Mouse (Mus musculus) left cerebral cortex, adult 8-10 months (tissue): ENCODE measurements at regions not wholly inside any gene's neighbourhood (a gene's known extent, or its start where the extent isn't known, plus 50 kb on each side); places are given as distances from the start of the nearest gene placed in this dataset.
A peak's percentile ranks its signal among the peaks of the same experiment; 100 is the strongest.

Experiments used
- DNase-seq, 2 experiments: peaks; one replicate each; pipeline ENCODE4 v3.0.0; 2022; ENCODE audit warnings: low spot score in 2 of 2

- no peak for DNase-seq
Observed at GRCm38 (mm10) chr16:86544121-86544520, 642.5 kb upstream of the Adamts5 start.

DNA sequence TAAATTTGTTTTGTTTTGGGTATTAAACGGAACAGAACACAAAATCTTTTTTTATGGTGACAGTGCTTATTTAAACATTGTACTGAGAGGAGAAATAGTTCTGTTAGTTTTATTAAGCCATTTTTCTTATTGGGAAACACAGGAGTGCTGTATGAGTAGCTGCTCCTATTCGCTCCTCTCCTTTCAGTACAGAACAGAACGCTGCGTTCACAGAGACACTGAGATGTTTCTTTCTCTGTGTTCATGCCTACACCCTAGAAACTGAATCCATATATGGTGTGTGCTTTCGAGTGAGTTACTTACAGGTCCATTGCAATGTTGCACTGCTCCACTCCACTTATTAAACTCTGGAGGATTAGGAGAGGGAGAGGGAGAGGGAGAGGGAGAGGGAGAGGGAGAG lies 634.9 kb upstream of the Adamts5 start:
- DNase-seq, result no peak

DNA sequence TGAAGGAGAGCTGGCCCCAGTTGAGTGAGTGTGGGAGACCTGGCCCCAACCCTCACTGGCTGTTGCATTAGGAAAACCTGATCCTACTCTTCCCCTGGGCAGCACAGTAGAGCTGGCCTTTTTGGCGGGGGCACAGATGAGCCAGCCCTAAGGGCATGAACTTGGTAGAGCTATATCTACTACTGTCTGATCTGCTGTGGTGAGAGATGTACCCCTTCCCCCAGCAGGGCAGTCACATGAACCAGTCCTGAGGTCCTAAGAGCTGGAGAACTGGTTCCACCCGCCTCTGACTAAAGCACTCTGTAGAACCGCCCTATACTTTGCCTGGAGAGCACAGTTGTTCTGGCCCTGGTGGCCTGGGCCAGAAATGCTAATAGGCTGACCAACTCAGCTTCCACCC lies 622.5 kb upstream of the Adamts5 start:
- DNase-seq, result no peak

GRCm38 (mm10) chr16:86516935-86517334 lies 615.3 kb upstream of the Adamts5 start:
- no peak for DNase-seq

- DNase-seq, result peak in 1 of 2 experiments; percentile 5
Observed at GRCm38 (mm10) chr16:86516144-86516543, 614.5 kb upstream of the Adamts5 start.

- no peak for DNase-seq
Observed at GRCm38 (mm10) chr16:86501074-86501952, 599.7 kb upstream of the Adamts5 start.

- DNase-seq, result no peak
Observed at GRCm38 (mm10) chr16:86475145-86475544, 573.5 kb upstream of the Adamts5 start.

GRCm38 (mm10) chr16:86473059-86473740 lies 571.6 kb upstream of the Adamts5 start:
- no peak for DNase-seq

- no peak for DNase-seq
Observed at GRCm38 (mm10) chr16:86461073-86461472, 559.4 kb upstream of the Adamts5 start.

DNA sequence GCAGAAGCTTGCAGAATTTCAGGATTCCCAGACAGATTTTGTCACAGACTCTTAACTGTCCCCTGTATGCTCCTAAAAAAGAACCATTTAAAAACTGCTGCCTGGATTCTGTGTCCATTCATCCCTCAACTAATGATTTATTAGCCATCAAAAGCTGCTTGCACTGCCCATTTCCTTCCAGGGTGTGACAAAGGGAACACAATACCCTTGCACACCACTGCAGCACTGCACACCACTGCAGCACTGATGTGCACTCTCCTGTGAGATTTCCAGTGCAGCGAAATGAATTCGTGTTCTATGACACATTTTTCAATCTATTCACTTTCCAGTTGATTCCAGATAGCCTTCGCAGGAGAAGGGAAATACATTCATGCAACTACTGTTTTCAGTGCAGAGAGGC lies 555.0 kb upstream of the Adamts5 start:
- no peak for DNase-seq

DNA sequence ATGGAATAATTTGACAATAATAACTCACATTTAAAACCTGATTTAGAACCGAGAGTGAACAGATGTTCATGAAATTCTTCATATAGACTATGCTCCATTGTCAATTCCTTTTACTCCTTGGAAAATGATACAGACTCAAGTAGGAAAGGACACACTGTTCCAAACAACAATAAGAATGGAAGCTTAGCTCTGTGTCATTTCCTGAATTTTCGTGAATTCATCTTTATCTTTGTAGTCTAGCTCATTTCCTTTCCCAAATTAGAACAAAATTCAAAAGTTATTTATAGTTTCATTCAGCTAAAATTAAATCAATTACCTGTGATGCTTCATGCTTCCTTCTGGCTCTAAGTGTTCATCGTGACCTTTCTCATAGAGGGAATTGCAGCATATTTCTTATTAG lies 553.2 kb upstream of the Adamts5 start:
- no peak for DNase-seq

DNA sequence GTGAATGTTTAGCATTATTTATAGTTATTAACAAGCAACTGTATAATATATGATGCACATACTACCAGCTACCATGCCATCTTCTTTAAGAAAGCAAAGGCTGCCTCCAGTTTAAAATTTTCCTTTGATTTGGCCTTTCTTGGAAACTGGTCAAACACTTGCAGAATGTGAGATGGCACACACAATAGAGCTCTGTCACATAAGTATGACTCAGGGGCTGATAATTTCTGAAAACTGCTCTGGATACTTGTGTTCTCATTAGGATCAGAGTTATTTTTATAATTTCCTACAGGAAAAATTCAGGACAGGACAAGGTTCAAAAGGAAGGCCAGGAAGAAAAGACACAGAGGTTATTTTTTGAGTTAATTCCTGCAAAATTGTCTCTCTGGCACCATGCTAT lies 552.4 kb upstream of the Adamts5 start:
- DNase-seq, result no peak

DNA sequence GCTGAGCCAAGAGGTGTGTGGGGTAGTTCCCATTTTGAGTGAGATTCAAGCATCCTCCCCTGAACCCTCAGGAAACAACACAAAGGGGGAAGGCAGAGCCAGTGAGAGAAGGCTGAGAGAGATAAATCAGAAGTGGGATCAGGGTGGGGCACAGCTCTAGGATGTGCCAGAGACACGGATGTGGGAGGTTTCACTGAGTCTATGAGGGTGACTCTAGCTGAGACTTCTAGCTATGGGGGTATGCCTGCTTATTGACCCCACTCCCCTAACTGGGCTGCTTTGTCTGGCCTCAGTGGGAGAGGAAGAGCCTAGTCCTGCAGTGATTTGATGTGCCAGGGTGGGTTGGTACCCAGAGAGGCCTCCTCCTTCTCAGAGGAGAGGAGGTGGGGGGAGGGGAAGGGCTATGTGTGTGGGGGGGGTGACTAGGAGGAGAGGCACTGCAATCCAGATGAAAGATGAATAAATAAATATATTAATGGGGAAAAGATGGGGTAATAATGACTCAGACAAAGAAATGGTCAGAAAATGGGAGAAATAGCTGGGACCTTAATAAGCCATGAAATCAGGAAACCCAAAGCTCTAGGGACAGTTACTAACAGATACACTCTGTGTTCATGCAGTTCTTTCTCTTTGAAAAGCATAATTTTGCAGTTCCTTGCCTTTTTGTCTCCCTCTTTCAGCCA lies 547.0 kb upstream of the Adamts5 start:
- DNase-seq, result no peak

DNA sequence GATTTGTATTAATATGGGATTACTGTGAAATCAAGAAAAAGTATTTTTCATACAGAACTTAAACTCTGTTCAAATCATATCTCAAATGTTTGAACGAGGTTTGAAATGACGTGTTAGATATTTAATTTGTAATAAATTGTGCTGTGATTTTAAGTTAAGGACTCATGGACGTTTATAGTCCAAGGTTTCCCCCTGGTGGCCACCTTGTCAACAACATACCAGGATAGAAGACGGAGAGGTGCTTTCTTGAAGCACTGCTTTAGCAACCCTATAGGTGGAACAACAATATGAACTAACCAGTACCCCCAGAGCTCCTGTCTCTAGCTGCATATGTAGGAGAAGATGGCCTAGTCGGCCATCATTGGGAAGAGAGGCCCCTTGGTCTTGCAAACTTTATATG lies 517.8 kb upstream of the Adamts5 start:
- peak; percentile 18 to 21 for DNase-seq

DNA sequence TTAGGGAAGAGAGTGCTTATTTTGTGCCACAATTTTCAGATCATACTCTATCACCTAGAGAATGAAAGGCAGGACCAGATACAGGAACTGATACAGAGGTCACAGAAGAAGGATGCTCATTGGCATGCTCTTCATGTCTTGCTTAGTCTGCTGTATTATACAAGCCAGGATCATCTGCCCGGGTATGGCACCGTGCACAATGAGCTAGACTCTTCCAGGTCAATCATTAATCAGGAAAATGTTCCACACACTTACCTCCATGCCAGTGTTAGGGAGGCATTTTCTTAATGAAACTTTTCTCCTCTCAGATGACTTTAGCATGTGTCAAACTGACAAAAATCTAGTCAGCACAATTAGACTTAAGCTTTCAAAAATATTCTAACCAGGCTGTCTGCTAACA lies 502.7 kb upstream of the Adamts5 start:
- no peak for DNase-seq

DNA sequence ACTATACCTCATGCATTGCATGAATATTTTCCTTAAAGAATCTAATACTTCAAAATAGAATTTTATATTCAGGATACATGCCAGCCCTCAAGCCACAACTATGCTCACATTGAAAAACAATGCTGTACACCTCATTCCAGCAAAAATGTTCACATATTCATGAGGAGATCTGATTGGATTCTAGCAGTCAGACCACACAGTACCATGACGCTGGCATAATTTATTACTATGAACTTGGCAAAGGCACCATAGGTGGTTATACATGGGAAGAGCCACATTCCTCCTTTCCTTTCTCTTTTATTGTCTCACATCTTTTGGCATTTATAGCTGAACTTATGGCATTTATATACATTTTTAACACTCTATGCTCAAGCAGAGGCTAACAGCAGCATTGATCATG lies 499.8 kb upstream of the Adamts5 start:
- DNase-seq, result no peak

DNA sequence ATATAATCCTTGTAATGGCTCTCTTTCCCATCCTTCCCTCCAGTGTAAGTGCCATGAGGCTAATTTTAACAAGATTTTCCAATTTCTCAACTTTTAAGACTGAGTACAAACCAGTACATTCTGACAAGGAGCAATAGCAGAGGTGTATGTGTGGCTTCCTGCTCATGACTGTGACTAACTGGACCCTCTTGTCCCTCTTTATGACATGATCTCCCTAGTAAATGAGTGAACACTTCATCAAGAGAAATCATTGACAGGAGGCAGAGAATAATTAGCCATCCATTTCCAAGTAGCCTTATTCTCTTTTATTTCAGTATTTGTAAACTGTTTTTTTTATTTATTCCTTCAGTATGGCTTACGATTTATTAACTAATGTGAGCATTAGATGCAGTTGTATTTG lies 497.7 kb upstream of the Adamts5 start:
- DNase-seq, result no peak

DNA sequence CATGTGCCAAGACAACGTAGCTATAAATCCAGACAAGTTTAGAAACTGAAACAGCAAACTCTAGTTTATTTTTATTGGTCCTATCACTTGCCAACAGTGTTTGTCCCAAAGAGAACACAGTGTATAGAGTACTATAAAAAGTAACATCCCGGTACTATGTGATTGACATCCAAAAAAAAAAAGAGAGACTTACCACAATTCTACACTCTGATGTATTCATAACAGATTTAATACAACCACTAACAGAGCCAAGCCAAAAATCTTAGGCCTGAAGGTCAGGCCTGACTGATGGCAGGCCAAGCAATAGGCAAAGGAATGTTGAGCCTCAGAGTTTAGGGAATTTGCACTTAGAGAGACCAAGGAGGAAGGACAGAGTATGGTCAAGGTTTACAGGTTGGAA lies 495.9 kb upstream of the Adamts5 start:
- DNase-seq, result no peak

DNA sequence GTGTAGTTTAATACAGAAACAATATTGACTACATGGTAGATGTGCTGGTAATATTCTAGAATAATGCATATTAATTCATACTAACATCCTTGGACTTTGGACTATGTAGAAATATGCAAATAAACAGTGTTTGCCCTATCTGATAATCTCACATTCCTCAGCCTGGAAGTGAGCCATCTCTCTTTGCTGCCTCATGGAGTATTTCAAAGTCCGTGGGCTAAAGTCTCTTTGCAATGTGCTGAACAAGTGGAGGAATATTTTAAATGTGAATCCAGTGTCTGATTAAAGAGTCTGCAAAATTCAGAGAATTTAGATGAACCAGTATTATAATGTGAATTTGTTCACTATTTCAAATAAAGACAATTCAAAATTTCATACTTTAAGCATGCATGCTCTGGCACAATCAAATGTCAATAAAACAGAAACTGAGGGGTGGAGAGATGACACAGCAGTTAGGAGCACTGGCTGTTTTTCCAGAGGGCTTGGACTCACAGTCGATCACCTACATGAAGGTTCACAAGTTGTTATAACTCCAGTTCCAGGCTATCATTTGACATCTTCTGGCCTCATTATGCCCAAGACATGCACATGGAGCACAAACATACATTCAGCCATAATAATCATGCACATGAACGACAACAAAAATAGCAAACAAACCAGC lies 487.6 kb upstream of the Adamts5 start:
- DNase-seq, result no peak

DNA sequence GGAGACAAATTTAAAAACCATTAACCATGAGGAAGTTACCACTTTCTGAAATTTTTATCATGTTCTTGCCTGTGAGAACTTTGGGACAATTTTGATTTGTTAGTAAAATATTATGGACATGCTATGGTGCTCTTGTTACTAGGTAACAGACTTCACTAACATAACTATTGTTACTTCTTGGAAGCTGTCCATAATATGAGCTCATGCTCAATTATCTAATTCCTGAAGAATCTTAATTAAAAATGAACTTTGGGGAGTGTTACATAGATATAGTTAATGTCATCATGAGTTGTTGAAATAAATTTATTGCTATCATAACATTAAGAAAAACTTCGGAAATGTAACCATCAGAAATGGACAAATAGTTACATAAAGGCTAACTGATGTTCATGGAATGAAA lies 486.5 kb upstream of the Adamts5 start:
- DNase-seq, result no peak

GRCm38 (mm10) chr16:86377991-86378390 lies 476.4 kb upstream of the Adamts5 start:
- no peak for DNase-seq

DNA sequence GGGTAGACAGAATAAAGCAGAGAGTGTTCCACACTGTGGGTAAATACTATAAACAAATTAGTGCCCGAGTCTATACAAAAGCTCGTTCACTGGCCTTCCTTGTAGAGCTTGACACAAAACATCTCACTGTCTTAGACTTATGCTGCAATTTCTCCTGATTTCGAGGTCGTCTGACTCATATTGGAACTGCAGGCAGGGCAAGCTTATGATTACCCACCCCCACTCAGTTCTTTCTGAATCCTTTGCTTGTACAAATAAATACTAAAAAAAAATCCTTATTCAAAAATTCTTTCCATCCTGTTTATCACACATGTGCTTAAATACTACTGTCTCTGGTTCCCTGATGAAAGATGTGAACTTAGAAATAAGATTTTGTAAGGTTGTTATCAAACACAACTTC lies 470.0 kb upstream of the Adamts5 start:
- no peak for DNase-seq
